Mouse (Mus musculus) heart, embryonic 16.5 days (tissue): ENCODE results near the gene Hist1h2bg. TPM values are rescaled to one million over a fixed set of nuclear protein-coding genes. Genes with fewer than 3 reads are reported as not detected.
"Not testable (repeated sequence)": the region's sequence is repeated elsewhere in the genome, so short reads cannot be mapped to it uniquely, and the experiment has no call there.

ENCODE experiments used
- ATAC-seq: fragments of 200-750 bp; cut with Nextera tagmentation; replicated peaks from 2 replicates; pipeline ENCODE4 v1.8.0; 2017; ENCODE audit warnings: moderate number of reproducible peaks; ENCODE audit not compliant: insufficient read depth, low FRiP score; ENCODE audit errors: extremely low read depth
- H3K27ac ChIP-seq: fragments of 300-500 bp; sonication (generic); 2 replicates; pipeline ENCODE4 v1.5.1; 2014; ENCODE audit warnings: mild to moderate bottlenecking, low read length, control low read depth, moderate library complexity
- H3K27me3 ChIP-seq: fragments of 300-500 bp; sonication (generic); 2 replicates; pipeline ENCODE4 v1.6.1; 2014; ENCODE audit warnings: low read length, mixed read lengths; ENCODE audit not compliant: control insufficient read depth, insufficient read depth
- H3K36me3 ChIP-seq: fragments of 300-500 bp; sonication (generic); 2 replicates; pipeline ENCODE4 v1.6.1; 2014; ENCODE audit not compliant: control insufficient read depth, insufficient read depth
- H3K4me1 ChIP-seq: fragments of 300-500 bp; sonication (generic); 2 replicates; pipeline ENCODE4 v1.6.1; 2014; ENCODE audit warnings: low read length, mixed read lengths; ENCODE audit not compliant: control insufficient read depth, insufficient read depth
- H3K4me2 ChIP-seq: fragments of 300-500 bp; sonication (generic); 2 replicates; pipeline ENCODE4 v1.6.1; 2014; ENCODE audit warnings: low read depth, mild to moderate bottlenecking, control low read depth, low read length
- H3K4me3 ChIP-seq: fragments of 300-500 bp; sonication (generic); 2 replicates; pipeline ENCODE4 v1.5.1; 2014; ENCODE audit warnings: mild to moderate bottlenecking, control low read depth, low read length
- H3K9ac ChIP-seq: fragments of 300-500 bp; sonication (generic); 2 replicates; pipeline ENCODE4 v1.6.1; 2014; ENCODE audit warnings: low read length, control low read depth
- H3K9me3 ChIP-seq: fragments of 300-500 bp; sonication (generic); replicated peaks from 2 replicates; pipeline ENCODE4 v1.6.1; 2016; ENCODE audit warnings: low read length; ENCODE audit not compliant: control insufficient read depth
- WGBS: fragments of 180-500 bp; shearing (Covaris S2); extraction: QIAGEN DNeasy Blood & Tissue Kit; methylation state at CpG from one replicate; pipeline ENCODE4 v1.1.7; 2014; 5-methylcytosine and 5-hydroxymethylcytosine counted together
- polyA plus RNA-seq: library from polyadenylated mRNA; unstranded; fragments of >200 nt; fragmentation: Nextera tagmentation; extraction: Ambion mirVana; gene quantifications from 2 replicates; pipeline ENCODE4 v1.2.1, GENCODE M21; 2015

Gene Hist1h2bg
- polyA plus RNA-seq, 1 experiment from 2014 or later = 4.2 TPM

DNA sequence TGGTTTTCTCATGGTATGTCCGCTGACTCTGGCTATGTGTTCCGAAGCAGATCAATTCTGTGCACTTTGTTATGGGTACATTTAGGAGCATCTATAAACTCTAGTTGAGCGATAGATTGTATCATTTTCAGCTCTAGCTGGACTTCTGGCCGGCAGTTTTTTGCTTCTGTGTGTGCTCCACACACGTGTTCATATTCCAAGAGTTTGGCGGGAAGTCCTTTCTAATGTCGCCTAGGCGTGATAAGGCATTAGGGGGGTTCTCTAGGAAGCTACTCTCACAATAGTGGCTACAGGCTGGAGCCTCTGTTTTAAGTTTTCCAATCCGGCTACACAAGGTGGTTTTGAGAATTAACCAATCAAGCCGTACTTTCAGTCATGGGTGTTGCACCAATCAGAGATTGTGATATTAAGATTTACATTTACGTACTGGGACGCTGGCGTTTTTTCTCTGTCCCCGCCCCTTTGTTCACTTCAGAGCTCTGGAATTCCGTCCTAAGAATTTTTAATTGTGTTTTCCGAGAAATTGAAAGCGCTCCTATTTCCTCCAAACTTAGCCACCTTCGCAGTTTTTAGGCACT lies 15.3 kb upstream of the Hist1h2bg start:
- Histone ChIP-seq H3K4me1 (peaks cover 6% of the 10 kb centered on the region), H3K4me3 (peak overlapping the region; percentile 55), H3K9ac (peak overlapping the region; percentile 85), H3K9me3 (no peaks in the 10 kb centered on the region), H3K27me3 (no peaks in the 10 kb centered on the region), H3K36me3 (no peaks in the 10 kb centered on the region), H3K4me2 (peak overlapping the region; percentile 90), H3K27ac (peak overlapping the region; percentile 93)
- 0% methylated on average over 18 of the region's 18 CpGs for WGBS
- ATAC-seq = peak; percentile 72

DNA sequence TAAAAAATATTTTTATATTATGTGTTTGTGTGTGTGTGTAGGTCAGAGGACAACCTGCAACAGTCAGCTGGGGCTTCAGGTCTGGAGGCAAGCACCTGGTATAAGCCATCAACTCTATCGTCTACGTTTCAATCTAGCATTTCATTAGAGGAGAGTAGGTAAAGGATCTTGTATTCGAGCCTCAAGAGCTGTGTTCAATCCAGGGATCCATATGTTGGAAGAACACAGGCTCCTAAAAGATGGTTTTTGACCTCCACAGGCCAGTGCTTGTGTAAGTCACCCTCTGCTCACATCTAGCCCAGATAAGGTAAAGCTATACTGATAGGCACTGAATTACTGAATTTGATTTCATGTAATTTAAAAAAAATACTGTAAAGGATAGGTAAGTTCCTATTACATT lies 14.3 kb upstream of the Hist1h2bg start:
- 72% methylated on average over 3 of the region's 3 CpGs for WGBS
- peaks cover 6% of the 10 kb centered on the region for H3K4me1 ChIP-seq
- H3K27me3 ChIP-seq = no peaks in the 10 kb centered on the region
- H3K4me2 ChIP-seq = 0 out of 2 replicates have a peak overlapping the region, but pooled peaks have one; percentile 4
- ATAC-seq = no peak
- no peak overlapping the region; the same call in 1 of the 2 replicates for H3K27ac ChIP-seq
- H3K4me3 ChIP-seq = no peak overlapping the region
- H3K9me3 ChIP-seq = no peaks in the 10 kb centered on the region
- H3K9ac ChIP-seq = no peak overlapping the region
- no peaks in the 10 kb centered on the region for H3K36me3 ChIP-seq

DNA sequence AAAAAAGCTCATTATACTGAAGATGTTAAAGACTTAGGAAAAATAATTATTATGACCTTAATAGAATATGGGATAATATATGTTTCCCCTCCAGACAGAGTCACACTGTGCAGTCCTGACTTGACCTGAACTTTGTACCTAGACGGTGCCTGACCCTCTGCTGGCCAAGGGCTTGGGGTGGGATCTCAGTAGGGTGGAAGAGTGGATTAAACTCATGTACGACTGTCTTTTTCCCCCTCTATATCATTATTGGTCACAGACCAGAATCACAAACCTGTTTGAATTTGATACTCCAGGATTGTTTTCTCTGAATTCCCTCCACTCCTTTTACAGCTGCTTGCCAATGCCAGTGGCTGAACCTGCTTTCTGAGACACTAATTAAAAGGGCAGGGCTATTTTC lies 10.5 kb upstream of the Hist1h2bg start:
- H3K9ac ChIP-seq, H3K27me3 ChIP-seq, H3K36me3 ChIP-seq, ATAC-seq, H3K4me2 ChIP-seq, H3K9me3 ChIP-seq, H3K27ac ChIP-seq, H3K4me3 ChIP-seq, H3K4me1 ChIP-seq: not testable (repeated sequence)
- 38% methylated on average over 2 of the region's 2 CpGs for WGBS

- H3K4me1 ChIP-seq, H3K9me3 ChIP-seq, H3K27me3 ChIP-seq, ATAC-seq, H3K36me3 ChIP-seq: not testable (repeated sequence)
- 0% methylated on average over 2 of the region's 5 CpGs for WGBS
- peak overlapping the region; percentile 74; the same call in 1 of the 2 replicates for H3K9ac ChIP-seq
- H3K4me2 ChIP-seq = peak overlapping the region; percentile 91
- peak overlapping the region; percentile 56 for H3K4me3 ChIP-seq
- H3K27ac ChIP-seq = peak overlapping the region; percentile 98
These were observed 9.7 kb upstream of the Hist1h2bg start for GRCm38 (mm10) chr13:23561531-23561882.

- peak; percentile 90 for ATAC-seq
- H3K27me3 ChIP-seq, H3K36me3 ChIP-seq, H3K4me1 ChIP-seq, H3K9me3 ChIP-seq: not testable (repeated sequence)
- H3K27ac ChIP-seq = peak within 1 kb of the TSS; percentile 98
- peak within 1 kb of the TSS; percentile 56 for H3K4me3 ChIP-seq
- H3K4me2 ChIP-seq = peak within 1 kb of the TSS; percentile 91
- 0% methylated on average over 52 of the region's 67 CpGs for WGBS
- H3K9ac ChIP-seq = peak within 1 kb of the TSS; percentile 74
These were observed 9.1 kb upstream of the Hist1h2bg start, which contains the start of gene Hist1h3e for GRCm38 (mm10) chr13:23561883-23562659. Gene Hist1h3e, minus strand, starts transcription at chr13:23562369.

GRCm38 (mm10) chr13:23562699-23563462 lies 8.3 kb upstream of the Hist1h2bg start:
- Histone ChIP-seq H3K4me3 (peak overlapping the region; percentile 56), H3K27me3 (no peaks in the 10 kb centered on the region), H3K9ac (peak overlapping the region; percentile 71), H3K4me1 (no peaks in the 10 kb centered on the region), H3K27ac (peak overlapping the region; percentile 98), H3K9me3 (no peaks in the 10 kb centered on the region), H3K4me2 (peak overlapping the region; percentile 91), H3K36me3 (no peaks in the 10 kb centered on the region)
- ATAC-seq = peak; percentile 49; the same call in 1 of the 2 replicates
- WGBS = 2% methylated on average over 18 of the region's 18 CpGs

GRCm38 (mm10) chr13:23564482-23564881 lies 6.7 kb upstream of the Hist1h2bg start:
- H3K4me2 ChIP-seq = no peak overlapping the region
- H3K27ac ChIP-seq = no peak overlapping the region
- H3K9ac ChIP-seq = no peak overlapping the region
- ATAC-seq = no peak
- H3K9me3 ChIP-seq = no peaks in the 10 kb centered on the region
- H3K4me3 ChIP-seq = no peak overlapping the region
- 83% methylated on average over 2 of the region's 2 CpGs for WGBS
- no peaks in the 10 kb centered on the region for H3K4me1 ChIP-seq
- no peaks in the 10 kb centered on the region for H3K27me3 ChIP-seq
- no peaks in the 10 kb centered on the region for H3K36me3 ChIP-seq

- peak overlapping the region; percentile 96 for H3K27ac ChIP-seq
- ATAC-seq = peak; percentile 3; the same call in 1 of the 2 replicates
- H3K27me3 ChIP-seq, H3K36me3 ChIP-seq, H3K9me3 ChIP-seq: not testable (repeated sequence)
- H3K4me2 ChIP-seq = peak overlapping the region; percentile 77
- H3K4me1 ChIP-seq = peaks cover 18% of the 10 kb centered on the region
- peak overlapping the region; percentile 68 for H3K9ac ChIP-seq
- WGBS = 4% methylated on average over 19 of the region's 41 CpGs
- peak overlapping the region; percentile 59 for H3K4me3 ChIP-seq
These were observed 755 bp upstream of the Hist1h2bg start for GRCm38 (mm10) chr13:23570261-23571021.
